Mouse (Mus musculus) c-Kit-positive CD71-negative TER-119-negative erythroid progenitor cells, embryonic 14.5 days (primary cell): Measurements from ENCODE around the gene Slc4a7.

Source experiments
- DNase-seq: peaks from one replicate; pipeline ENCODE4 v3.0.0-alpha.2; 2013; ENCODE audit warnings: low read depth

Slc4a7 gene

DNA sequence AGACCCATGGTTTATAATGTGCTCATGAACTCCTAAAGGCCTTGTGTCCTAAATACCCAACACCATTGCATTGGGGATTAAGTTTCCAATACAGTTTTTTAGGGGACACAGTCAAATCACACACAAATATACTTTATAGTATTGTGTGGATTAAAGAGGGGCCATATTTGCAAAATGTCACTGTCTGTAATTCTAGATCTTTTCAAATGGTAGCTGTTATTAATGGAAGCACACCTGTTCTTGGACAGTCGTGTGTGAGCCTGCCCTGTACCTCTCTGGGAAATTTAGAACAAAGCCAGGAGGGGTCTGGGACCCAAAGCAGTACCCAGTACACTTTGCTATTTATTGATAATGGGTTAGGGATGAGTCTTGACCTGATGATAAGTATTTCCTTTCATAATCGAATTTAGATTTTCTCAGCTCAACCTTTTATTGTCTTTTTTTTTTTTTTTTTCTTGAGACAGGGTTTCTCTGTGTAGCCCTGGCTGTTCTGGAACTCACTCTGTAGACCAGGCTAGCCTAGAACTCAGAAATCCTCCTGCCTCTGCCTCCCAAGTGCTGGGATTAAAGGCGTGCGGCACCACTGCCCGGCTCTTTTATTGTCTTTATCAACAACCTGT lies at the start of gene Slc4a7:
Slc4a7 (plus strand) TSS at position 570 of the 620 bp plus-strand sequence.
- DNase-seq = no peak

DNA sequence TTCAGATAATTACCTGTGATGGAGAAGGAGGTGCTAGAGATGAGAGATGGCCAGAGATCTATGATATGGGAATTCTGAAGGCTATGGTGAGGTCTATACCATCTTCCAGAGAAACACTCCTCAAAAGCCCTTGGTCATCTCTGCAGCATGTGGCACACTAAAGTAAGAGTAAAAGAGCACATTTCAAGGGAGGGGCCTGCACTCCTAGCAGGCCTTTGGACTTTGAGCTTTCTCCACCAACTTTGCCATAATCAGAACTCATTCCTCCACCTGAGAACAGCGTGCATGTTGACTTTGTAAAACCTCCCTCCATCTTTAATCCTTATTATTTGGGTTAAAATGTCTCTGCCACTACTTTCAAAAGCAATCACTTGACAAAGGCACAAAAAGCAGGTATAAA lies 31.5 kb upstream of the Slc4a7 start:
- DNase-seq = no peak

DNA sequence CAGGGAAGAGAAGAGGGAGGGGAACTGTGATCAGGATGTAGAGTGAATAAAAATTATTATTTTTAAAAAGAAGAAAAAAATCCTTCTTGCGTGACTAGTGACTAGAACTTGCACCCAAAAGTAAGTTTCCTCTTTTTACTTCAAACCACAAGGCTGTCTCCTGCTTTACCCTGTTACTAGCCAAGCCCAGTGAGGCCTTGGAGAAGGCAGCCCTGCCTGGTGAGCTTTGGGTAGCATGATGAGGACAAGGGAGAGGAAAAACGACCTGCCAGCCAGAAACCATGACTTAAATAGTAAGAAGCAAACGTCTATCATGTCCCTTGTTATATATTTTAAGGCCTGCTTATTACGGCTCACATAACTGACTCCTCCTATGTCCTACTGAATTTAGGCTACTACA lies 20.5 kb upstream of the Slc4a7 start:
- DNase-seq = no peak

DNA sequence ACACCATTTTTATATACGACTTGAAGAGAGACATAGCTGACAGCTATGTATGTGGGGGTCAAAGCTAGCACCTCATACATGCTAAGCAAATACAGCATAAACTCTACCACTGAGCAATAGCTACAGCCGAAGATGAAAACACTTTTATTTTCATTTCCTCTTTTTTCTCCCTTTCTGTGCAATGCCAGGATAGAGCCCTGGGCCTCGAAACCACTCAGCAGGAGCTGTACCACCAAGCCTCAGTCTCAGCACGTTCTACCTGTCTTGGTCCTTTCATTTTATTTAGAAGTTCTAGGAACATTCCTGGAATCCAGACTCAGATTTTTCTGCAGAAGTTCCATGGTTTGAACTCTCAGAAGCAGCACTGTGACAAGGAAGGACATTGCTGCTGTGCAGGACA lies 17.3 kb upstream of the Slc4a7 start:
- no peak for DNase-seq

DNA sequence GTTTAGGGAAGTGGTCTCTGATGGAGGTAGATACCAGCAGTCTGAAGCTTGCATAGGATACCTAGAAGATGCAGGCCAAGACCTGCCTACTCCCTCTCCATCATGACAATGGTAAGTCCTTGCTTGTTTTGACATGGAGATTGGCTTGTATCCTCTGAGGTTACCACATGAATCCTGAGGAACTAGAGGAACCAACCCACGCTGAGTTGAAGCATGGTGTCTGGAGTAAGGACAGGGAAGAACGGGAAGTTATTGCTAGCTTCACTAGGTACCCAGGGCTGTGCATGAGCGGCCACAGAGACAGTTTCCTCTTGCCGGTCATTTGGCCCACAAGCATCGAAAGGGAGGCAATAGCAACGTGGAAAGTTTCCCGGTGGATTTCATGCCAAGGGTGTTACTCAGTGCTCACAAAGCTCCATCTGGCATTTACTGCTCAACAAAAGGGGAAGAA lies 16.0 kb upstream of the Slc4a7 start:
- DNase-seq = no peak

DNA sequence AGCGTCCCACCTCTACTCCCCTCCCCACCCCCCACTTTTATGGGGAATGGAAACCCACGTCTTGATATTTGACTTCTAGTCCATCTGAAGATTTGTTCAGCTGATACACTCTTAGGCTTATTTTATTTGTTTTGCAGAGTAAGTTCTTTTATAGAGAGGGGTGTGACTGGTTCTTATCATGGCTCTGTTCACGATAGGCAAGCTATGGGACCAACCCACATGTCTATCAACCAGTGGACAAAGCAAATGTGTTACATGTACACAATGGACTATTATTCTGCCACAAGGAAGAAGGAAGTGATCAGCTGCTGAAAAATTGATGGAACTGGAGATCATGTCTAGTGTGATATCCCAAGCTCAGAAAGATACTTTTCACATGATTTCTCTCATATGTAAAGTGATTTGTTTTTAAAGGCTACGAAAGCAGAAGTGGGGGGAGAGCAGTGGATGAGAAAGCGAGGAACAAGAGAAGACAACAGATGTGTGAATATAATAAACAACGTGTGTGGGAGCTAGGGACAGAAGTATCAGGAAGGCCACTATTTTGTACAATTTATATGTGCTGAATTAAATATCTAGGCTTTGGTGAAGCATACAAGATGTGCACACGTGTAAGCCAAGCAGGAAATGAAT lies 14.7 kb upstream of the Slc4a7 start:
- DNase-seq = no peak

DNA sequence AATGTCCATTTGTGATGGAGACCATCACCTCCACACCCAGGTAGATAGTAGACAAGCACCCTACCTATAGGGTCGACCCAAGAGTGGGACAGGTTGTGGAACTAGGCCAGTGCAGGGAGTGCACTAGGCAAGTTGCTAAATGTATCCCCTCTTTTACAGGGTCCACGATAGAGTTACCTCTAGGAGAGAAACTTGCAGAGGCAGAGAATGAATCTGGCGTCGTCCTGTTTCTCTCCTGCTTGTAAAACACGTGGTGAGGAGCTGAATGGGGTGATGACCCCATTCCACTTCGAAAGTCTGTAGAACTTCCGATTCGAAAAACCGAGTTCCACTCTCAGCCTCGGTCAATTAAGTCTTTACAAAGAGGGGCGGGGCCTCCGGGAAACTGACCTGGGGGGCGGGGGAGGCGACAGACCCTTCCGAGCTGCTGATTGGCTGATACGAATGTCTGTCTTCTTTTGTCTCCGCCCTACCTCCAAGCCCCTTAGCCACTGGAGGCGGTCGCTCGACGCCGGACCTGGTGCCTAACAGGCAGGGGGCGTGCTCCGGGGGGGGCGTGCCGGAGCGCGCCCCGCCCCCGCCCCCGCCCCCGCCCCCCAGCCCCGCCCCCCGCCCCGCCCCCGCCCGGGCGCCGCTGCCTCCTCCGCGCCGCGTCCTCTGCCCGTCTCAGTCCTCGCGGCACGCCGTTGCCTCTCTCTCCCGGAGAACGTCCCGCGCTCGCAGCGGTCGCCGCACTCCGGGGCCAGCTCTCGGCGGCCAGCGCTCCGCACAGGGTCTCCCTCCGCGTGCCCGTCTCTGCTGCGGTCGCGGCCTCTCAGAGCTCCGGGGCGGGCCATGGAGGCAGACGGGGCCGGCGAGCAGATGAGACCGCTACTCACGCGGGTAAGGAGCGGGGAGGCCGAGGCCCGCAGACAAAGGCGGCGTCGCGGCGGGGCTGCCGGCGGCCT lies 593 bp downstream of the Slc4a7 start:
- DNase-seq = peak; percentile 94

DNA sequence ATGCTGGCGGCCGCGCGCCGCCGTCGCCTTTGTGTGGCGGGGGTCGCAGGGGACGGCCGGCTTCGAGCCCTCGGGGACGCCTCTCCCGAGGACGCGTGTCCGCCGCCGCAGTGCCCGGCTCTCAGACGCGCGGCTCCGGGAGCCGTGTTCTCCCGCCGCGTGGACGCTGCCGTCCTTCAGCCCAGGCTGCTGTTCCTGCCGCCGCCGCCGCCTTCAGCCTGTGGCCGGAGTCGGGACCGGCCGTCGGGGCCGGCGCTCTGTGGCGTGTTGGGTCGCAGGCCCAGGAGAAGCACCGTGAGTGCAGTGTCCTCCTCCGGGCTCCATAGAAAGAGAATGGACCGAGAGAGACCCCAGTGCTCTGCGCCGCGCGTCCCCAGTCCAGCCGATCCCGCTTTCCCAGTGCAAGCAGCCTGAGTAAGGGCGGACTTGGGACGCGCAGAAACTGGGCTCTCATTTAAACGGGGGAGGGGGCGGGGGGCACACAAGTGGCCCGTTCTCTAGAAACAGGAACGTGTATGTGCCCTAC lies 1.3 kb downstream of the Slc4a7 start:
- no peak for DNase-seq

DNA sequence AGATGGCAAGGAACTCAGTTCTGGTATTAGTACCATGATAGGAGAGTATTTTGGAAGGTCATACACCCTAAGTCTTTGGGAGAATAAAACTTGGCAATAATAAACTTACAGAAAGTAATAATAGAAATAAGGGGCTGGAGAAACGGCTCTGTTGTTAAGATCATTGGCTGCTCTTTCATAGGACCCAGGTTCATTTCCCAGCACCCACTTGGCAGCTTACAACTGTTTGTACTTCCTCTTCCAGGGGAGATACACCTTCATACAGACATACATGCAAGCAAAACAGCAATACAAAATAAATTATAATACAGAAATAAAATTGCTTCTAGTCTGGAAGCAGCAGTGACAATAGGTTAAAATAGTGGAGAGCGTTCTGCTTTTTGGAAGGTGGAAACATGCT lies 2.6 kb downstream of the Slc4a7 start:
- no peak for DNase-seq

DNA sequence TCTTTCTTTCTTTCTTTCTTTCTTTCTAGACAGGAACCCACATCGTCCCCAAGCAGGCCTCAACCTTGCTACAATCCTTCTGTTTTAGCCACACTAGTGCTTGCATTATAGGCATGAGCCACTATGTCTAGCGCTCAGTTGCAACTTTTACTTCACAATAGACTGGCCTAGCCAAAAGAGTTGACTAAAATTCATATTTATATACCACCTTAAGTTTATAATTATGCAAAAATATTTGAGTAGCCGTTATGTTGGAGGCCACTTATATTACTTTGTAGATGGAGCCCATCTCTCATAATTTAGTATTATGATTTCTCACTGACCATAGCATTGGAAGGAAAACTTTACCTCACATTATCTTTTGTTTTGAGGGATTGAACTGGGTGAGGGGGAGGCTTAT lies 3.0 kb downstream of the Slc4a7 start:
- no peak for DNase-seq

DNA sequence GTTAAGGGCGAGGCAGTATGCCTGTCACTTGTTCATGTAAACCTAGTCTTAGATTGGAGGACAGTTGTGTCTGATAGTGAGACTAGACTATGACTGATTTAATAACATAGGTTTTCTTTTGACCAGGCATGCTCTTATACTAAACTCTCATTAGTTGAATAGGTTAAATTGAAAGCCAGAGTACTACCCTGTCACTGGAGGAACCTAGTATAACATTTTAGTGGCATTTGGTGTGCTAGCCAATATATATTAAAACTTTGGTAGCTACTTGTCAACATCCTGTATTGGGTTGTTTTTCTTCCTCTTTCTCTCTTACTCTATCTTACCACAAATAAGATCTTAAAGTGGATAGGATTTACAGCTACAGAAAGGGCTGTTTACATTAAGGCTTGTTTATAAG lies 4.3 kb downstream of the Slc4a7 start:
- no peak for DNase-seq

DNA sequence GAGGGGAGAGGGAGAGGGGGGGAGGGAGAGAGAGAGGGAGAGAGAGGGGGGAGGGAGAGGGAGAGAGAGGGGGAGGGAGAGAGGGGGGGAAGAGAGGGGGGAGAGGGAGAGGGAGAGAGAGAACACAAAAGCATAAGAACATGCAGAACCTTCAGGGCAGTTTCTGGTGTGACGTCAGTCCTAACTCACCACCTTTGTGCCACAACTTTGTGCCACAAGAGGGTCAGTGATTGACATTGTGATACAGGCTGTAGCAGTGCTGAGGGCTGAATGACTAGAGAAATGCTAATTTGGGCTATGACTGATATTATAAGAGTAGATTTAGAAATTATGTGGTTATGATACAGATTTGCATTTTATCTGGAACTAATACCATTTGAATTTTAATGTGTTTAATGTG lies 5.0 kb downstream of the Slc4a7 start:
- no peak for DNase-seq

DNA sequence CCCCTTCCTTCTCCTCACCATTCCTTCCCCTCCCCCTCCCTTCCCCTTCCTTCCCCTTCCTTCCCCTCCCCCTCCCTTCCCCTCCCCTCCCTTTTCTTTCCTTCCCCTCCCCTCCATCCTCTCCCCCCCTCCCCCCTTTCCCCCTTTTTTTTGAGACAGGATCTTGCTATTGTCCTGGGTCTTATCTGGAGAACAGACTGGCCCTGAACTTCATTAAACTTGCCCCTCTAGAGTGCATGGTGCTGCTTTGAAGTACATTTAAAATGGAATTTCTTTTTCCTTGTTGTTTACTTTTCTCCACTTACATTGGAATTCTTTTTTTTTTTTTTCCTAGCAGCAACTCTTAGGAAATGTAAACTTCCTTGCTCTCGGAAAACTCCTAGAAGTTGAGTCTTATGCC lies 6.9 kb downstream of the Slc4a7 start:
- DNase-seq = no peak

DNA sequence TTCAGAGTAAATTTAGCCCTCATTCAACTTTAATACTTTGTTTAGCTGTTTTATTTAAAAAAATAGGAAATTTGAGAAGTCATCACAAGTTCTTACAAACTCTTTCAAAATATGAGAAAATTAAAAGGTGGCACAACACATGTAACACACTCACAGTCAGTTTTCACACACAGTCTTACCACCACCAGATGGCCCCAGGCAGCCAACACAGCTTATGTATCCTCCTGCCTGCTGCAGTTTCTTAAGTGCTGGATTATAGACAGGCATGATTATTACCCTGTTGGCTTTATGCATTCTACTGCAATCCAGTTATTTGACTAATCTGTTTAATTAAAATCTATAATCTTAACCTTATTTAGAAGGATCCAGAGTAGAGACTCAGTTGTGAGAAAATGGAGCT lies 12.1 kb downstream of the Slc4a7 start:
- DNase-seq = no peak

DNA sequence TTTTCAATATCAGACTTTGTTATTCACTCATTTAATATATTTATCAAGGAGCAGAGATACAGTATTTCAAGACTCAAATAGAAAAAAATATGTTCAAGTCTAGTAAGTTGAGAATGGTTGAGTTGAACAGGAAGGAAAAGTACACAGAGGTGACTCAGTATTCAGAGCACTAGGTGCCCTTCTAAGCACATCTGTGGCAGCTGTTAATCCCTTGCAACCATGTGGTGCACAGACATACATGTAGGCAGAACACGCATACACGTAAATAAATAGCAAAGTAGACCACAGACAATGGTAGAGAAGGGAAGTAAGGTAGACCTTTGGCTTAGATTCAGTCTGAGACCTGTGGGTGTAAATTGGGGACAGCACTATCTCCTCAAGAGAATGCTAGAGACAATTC lies 13.7 kb downstream of the Slc4a7 start:
- DNase-seq = no peak

DNA sequence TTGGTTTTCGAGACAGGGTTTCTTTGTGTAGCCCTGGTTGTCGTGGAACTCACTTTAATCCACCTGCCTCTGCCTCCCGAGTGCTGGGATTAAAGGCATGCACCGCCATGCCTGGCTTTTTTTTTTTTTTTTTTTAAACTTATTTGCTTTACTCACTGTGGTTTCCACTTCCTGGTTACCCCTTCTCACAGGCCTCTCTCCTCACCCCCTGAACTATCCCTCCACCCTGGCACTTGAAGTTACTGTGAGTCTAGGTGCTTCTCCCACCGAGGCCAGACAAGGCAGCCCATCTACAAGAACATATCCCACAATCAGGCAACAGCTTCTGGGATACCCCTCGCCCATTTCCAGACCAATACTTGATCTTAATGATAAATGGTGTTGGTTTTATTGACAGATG lies 14.8 kb downstream of the Slc4a7 start:
- no peak for DNase-seq

DNA sequence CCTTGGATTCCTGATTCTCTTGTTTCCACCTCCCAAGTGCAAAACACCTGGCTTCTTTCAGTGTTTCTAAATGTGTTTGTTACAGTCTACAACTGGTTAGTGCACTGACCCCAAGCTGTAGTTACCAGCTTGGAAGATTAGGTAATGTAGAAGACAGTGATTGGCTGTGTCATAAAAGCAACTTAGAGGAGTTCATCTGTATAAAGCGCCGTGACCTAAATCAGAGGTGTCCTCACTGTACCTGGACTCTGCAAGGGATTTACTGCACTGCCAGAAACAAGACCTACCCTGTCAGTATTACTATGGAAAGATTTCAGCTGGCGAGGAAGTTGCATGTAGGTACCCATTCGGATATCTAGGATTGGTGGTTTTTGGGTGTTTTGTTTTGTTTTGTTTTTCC lies 16.5 kb downstream of the Slc4a7 start:
- no peak for DNase-seq

DNA sequence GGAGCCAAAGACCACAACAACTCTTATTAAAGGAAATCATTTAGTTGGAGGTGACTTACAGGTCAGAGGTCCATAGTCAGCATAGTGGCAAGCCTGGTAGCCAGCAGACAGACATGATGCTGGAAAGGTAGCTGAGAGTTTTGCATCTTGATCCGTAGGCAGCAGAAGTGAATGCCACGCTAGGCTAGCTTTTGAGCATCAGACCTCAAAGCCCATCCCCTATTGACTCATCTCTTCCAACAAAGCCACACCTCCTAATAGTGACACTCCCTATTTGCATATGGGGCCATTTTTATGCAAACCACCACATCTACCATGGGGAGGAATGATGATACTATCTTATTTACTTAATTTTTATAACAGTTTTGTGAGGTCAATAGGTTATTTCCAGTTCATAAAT lies 79.1 kb downstream of the Slc4a7 start:
- DNase-seq = no peak

DNA sequence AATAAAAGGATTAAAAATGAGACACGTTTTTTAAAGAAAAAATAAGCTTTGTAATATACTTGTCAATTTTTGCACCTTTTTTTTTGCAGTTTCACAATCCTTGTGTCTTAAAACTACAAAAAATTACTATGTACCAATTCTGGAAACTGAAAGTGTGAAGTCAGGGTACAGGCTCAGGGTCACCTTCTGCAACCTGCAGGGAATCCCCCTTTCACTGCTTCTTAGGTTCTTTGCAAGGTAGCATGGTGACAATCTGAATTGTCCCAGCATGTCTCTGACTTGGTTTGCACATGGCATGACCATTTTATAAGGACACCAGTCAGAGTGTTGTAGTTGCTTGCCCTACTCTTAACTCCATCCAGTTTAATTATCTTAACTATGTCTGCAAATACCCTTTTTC lies 82.1 kb downstream of the Slc4a7 start:
- DNase-seq = no peak

DNA sequence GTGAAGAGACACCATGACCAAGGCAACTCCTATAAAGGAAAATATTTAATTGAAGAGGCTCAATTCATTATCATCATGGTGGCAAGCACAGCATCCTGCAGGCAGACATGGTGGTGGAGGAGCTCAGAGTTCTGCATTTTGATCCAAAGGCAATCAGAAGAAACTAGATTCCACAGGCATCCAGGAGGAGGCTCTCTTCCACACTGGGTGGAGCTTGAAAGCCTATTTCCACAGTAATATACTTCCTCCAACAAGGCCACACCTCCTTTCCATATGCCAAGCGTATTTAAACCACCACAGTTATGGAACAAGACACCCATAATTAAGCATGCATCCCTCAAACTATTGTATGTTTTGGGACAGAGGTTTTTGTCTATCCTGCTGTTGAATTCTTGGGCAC lies 84.9 kb downstream of the Slc4a7 start:
- no peak for DNase-seq

DNA sequence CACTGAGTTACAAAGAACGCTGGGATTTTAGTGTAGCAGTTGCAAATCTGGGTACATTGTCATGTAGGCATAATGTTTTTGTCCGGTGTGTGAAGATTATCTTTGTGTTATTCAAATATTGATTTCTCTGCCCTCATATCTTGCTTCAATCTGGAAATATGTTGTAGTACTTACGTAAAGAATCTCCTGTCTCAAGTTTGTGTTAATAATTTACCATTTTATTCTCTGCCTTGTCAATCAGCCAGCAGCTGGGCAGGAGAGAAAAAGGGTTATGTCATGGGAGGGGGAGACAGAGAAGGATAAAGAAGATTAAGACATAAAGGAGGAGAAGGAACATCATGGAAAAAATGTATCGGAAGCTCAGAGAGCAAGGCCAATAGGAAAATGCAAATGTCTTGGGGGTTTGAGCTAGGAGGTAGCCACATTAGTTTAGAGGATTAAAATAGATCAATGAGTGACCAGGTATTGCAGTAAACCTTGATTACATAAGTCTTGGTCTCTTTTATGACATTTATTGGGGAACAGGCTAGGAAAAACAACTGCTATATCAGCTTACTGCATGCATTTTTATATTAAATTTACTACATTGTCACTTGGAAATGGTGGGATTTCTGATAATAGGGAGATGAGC lies 87.9 kb downstream of the Slc4a7 start:
- no peak for DNase-seq

DNA sequence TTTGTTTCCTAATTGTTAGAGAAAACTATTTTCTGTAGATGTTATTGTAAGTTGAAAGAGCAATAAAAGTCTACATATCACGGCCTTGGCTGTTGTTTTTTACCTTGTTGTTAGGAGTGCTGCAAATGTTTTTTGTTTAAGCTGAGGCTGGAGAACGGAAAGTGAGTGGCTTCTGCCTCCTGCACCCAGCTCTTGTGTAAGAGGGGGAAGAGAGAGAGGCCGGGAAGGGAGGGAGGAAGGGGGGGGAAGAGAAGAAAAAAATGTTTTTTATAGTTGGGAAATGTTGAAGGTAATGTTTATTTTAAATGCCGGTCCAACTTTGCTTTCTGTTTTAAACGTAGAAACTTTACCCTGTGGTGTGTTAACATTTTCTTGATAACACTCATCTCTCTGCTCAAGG lies 97.8 kb downstream of the Slc4a7 start:
- no peak for DNase-seq
